Mouse (Mus musculus) cerebellum, postnatal 14 days (tissue): ENCODE measurements around the gene Npr1.
A peak's percentile ranks its signal among the peaks of the same experiment; 100 is the strongest.

ENCODE experiments used
- DNase-seq, 2 experiments: peaks; one replicate each; pipeline ENCODE4 v3.0.0; 2021; ENCODE audit warnings: mixed read lengths in 2 of 2

The Npr1 gene

GRCm38 (mm10) chr3:90465686-90466310 lies at the start of gene Npr1:
Gene Npr1 (minus strand): TSS chr3:90465866.
- DNase-seq, result peak; percentile 45 to 54

- DNase-seq, result no peak
Observed at GRCm38 (mm10) chr3:90515242-90515641, 49.6 kb upstream of the Npr1 start.

- no peak for DNase-seq
Observed at GRCm38 (mm10) chr3:90514691-90515090, 49.0 kb upstream of the Npr1 start.

- DNase-seq, result peak in 1 of 2 experiments; percentile 33
Observed at GRCm38 (mm10) chr3:90513796-90514590, 48.3 kb upstream of the Npr1 start, which contains the start of the genes S100a1 and S100a13. Gene S100a1 (minus strand): TSS chr3:90514392. Gene S100a13 (plus strand): TSS chr3:90514435.

GRCm38 (mm10) chr3:90512948-90513642 lies 47.4 kb upstream of the Npr1 start:
- DNase-seq, result no peak

- DNase-seq, result no peak
Observed at GRCm38 (mm10) chr3:90512276-90512675, 46.6 kb upstream of the Npr1 start.

- DNase-seq, result no peak
Observed at GRCm38 (mm10) chr3:90509747-90510123, 44.1 kb upstream of the Npr1 start.

GRCm38 (mm10) chr3:90508950-90509746 lies 43.5 kb upstream of the Npr1 start, which contains the start of gene Chtop:
Gene Chtop (minus strand): TSS chr3:90509498.
- DNase-seq, result peak; percentile 100

GRCm38 (mm10) chr3:90508287-90508949 lies 42.8 kb upstream of the Npr1 start:
- no peak for DNase-seq

GRCm38 (mm10) chr3:90506362-90506761 lies 40.7 kb upstream of the Npr1 start:
- no peak for DNase-seq

- DNase-seq, result no peak
Observed at GRCm38 (mm10) chr3:90505216-90505615, 39.5 kb upstream of the Npr1 start.

- DNase-seq, result no peak
Observed at GRCm38 (mm10) chr3:90503444-90503843, 37.8 kb upstream of the Npr1 start.

GRCm38 (mm10) chr3:90497597-90497996 lies 31.9 kb upstream of the Npr1 start:
- no peak for DNase-seq

- peak in 1 of 2 experiments; percentile 15 for DNase-seq
Observed at GRCm38 (mm10) chr3:90495850-90496525, 30.3 kb upstream of the Npr1 start.

GRCm38 (mm10) chr3:90493831-90494540 lies 28.3 kb upstream of the Npr1 start:
- peak; percentile 57 to 58 for DNase-seq

- peak; percentile 46 to 55 for DNase-seq
Observed at GRCm38 (mm10) chr3:90491350-90491749, 25.7 kb upstream of the Npr1 start.

- DNase-seq, result peak; percentile 96
Observed at GRCm38 (mm10) chr3:90490696-90491256, 25.1 kb upstream of the Npr1 start, which contains the start of gene Snapin. Gene Snapin (minus strand): TSS chr3:90491033.

- DNase-seq, result no peak
Observed at GRCm38 (mm10) chr3:90488576-90488975, 22.9 kb upstream of the Npr1 start.

- DNase-seq, result no peak
Observed at GRCm38 (mm10) chr3:90486998-90487397, 21.3 kb upstream of the Npr1 start.
